ENCODE assay signal across 15 mouse cellular contexts in the genomic region with DNA sequence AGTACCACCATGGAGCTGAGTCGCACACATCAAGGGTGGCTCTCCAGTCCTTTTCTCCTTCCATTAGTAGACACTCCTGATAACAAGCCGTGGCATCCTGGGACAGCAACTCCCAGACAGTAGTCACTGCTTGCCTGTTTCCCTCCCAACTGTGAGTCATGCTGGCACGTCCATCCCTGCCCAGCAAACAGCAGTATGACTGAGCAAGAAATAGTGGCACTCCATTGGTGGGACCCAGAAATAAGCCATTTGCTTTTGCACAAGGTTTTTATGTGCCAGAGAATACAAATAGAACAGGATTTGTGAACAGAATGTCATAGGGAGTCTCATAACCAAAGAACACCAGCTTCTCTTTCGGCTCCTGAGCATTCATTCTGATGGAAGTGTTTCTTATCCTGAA.
DNase-seq lines count a peak whose midpoint lies in the region.
"Had no signal": no experiment of that assay in that cellular context is flagged by ENCODE, and none has a peak within 500 bp of the region (broad histone marks: within the 10 kb centered on the region; RNA-seq: fewer than 3 reads in every experiment).

No protein-coding gene starts in this region.

- DNase-seq in heart, adult 11 months, result peak; percentile 46
- DNase-seq in heart, postnatal 4 days, result no peak
- peak; percentile 26 to 38 for DNase-seq in left cerebral cortex, adult 18-20 months (ENCODE audit: low spot score in 2 of 2)
- DNase-seq in left cerebral cortex, postnatal 4 days, result no peak
- DNase-seq in 3134 (ENCODE audit: extremely low read depth, insufficient read length, low spot score), result peak; percentile 27
- DNase-seq in 3T3-L1 (ENCODE audit: low read depth, low spot score), result peak; percentile 36
- DNase-seq in kidney, postnatal 4 days, result no peak
- no peak for DNase-seq in kidney, postnatal 25 days
- DNase-seq: cerebellum, adult 18-20 months; cerebellum, adult 9-11 months; cerebellum, postnatal 36 days; forebrain, postnatal 0 days; gastrocnemius, postnatal 36 days; heart, adult 18-20 months; heart, postnatal 10 days had no signal

- intact Hi-C loops in left cerebral cortex, postnatal 4 days (cut with DNase I), result no loop called here

Comparison
In these comparisons a context has a peak if more than half of its experiments do, and no peak if none do; other contexts are left out.
1. DNase-seq: peak in heart, adult 11 months (single experiment), left cerebral cortex, adult 18-20 months (2 of 2), 3134 (single experiment) and 3T3-L1 (single experiment); none in heart, postnatal 4 days (single experiment), left cerebral cortex, postnatal 4 days (single experiment), kidney, postnatal 4 days (0 of 2) and kidney, postnatal 25 days (0 of 2).